Mouse (Mus musculus) C2C12 (cell line): ENCODE measurements around the gene Kntc1.

ENCODE experiments used
- CEBPB ChIP-seq: IDR thresholded peaks from one replicate; pipeline ENCODE4 v1.6.1; 2011; ENCODE audit warnings: low read depth, mild to moderate bottlenecking, control low read depth, moderate library complexity
- CTCF ChIP-seq: IDR thresholded peaks from one replicate; pipeline ENCODE4 v1.5.1; 2011; ENCODE audit not compliant: control insufficient read depth, insufficient read depth, insufficient read length
- MAX ChIP-seq: IDR thresholded peaks from one replicate; pipeline ENCODE4 v1.6.1; 2011; ENCODE audit warnings: mild to moderate bottlenecking, control low read depth
- MYOG ChIP-seq: IDR thresholded peaks from one replicate; pipeline ENCODE4 v1.6.1; 2011; ENCODE audit not compliant: control insufficient read depth, insufficient read length; ENCODE audit errors: extremely low read depth
- USF1 ChIP-seq: IDR thresholded peaks from one replicate; pipeline ENCODE4 v1.6.1; 2011; ENCODE audit warnings: low read depth, mild to moderate bottlenecking, control low read depth, moderate library complexity

- TF ChIP-seq CTCF = no peak
- no peak for TF ChIP-seq MAX
- no peak for TF ChIP-seq MYOG
- TF ChIP-seq USF1 = no peak
- no peak for TF ChIP-seq CEBPB
Measured at GRCm38 (mm10) chr5:123708598-123708997, 40.9 kb upstream of the Kntc1 start.
